Mouse (Mus musculus) limb, embryonic 15.5 days (tissue): ENCODE measurements at regions not wholly inside any gene's neighbourhood (a gene's known extent, or its start where the extent isn't known, plus 50 kb on each side); places are given as distances from the start of the nearest gene placed in this dataset.
A peak's percentile ranks its signal among the peaks of the same experiment; 100 is the strongest.

Experiments
- ATAC-seq: fragments of 200-750 bp; cut with Nextera tagmentation; 2 replicates; pipeline ENCODE4 v1.8.0; 2017; ENCODE audit warnings: low read depth, moderate TSS enrichment; ENCODE audit not compliant: insufficient number of reproducible peaks, low FRiP score, low TSS enrichment
- H3K27ac ChIP-seq: fragments of 300-500 bp; sonication (generic); 2 replicates; pipeline ENCODE4 v1.5.1; 2015; ENCODE audit warnings: moderate library complexity, mild to moderate bottlenecking, inconsistent platforms
- H3K27me3 ChIP-seq: fragments of 300-500 bp; sonication (generic); 2 replicates; pipeline ENCODE4 v1.6.1; 2015; ENCODE audit warnings: inconsistent platforms
- H3K36me3 ChIP-seq: fragments of 300-500 bp; sonication (generic); 2 replicates; pipeline ENCODE4 v1.6.1; 2015; ENCODE audit warnings: inconsistent platforms
- H3K4me1 ChIP-seq: fragments of 300-500 bp; sonication (generic); 2 replicates; pipeline ENCODE4 v1.6.1; 2015; ENCODE audit warnings: inconsistent platforms
- H3K4me2 ChIP-seq: fragments of 300-500 bp; sonication (generic); 2 replicates; pipeline ENCODE4 v1.6.1; 2015; ENCODE audit warnings: mild to moderate bottlenecking, inconsistent platforms
- H3K4me3 ChIP-seq: fragments of 300-500 bp; sonication (generic); 2 replicates; pipeline ENCODE4 v1.5.1; 2015; ENCODE audit warnings: mild to moderate bottlenecking, inconsistent platforms
- H3K9ac ChIP-seq: fragments of 300-500 bp; sonication (generic); 2 replicates; pipeline ENCODE4 v1.6.1; 2015; ENCODE audit warnings: inconsistent platforms
- H3K9me3 ChIP-seq: fragments of 300-500 bp; sonication (generic); 2 replicates; pipeline ENCODE4 v1.6.1; 2016; ENCODE audit warnings: inconsistent platforms
- WGBS: fragments of 180-500 bp; shearing (Covaris S2); methylation state at CpG from one replicate; pipeline ENCODE4 v1.1.7; 2015; 5-methylcytosine and 5-hydroxymethylcytosine counted together

GRCm38 (mm10) chr14:76278751-76279450 lies 135.9 kb upstream of the Tsc22d1 start:
- no peak overlapping the region for H3K4me2 ChIP-seq
- no peaks in the 10 kb centered on the region for H3K4me1 ChIP-seq
- H3K27ac ChIP-seq: no peak overlapping the region
- H3K27me3 ChIP-seq: no peaks in the 10 kb centered on the region
- ATAC-seq: no peak; the same call in 1 of the 2 replicates
- no peaks in the 10 kb centered on the region for H3K36me3 ChIP-seq
- no peaks in the 10 kb centered on the region for H3K9me3 ChIP-seq
- H3K9ac ChIP-seq: no peak overlapping the region
- no peak overlapping the region for H3K4me3 ChIP-seq
- WGBS: 86% methylated on average over 17 of the region's 17 CpGs

- H3K36me3 ChIP-seq: no peaks in the 10 kb centered on the region
- no peak for ATAC-seq
- no peak overlapping the region for H3K4me2 ChIP-seq
- H3K9ac ChIP-seq: no peak overlapping the region
- H3K4me1 ChIP-seq: no peaks in the 10 kb centered on the region
- no peaks in the 10 kb centered on the region for H3K9me3 ChIP-seq
- WGBS: 82% methylated on average over 19 of the region's 19 CpGs
- H3K27ac ChIP-seq: no peak overlapping the region
- H3K4me3 ChIP-seq: no peak overlapping the region
- no peaks in the 10 kb centered on the region for H3K27me3 ChIP-seq
Measured at GRCm38 (mm10) chr14:76279561-76279960, 135.2 kb upstream of the Tsc22d1 start.

GRCm38 (mm10) chr14:76281867-76282266 lies 132.9 kb upstream of the Tsc22d1 start:
- no peaks in the 10 kb centered on the region for H3K9me3 ChIP-seq
- no peaks in the 10 kb centered on the region for H3K36me3 ChIP-seq
- H3K4me3 ChIP-seq: no peak overlapping the region
- H3K4me1 ChIP-seq: no peaks in the 10 kb centered on the region
- no peak overlapping the region for H3K4me2 ChIP-seq
- H3K9ac ChIP-seq: no peak overlapping the region
- ATAC-seq: no peak
- no peaks in the 10 kb centered on the region for H3K27me3 ChIP-seq
- 26% methylated on average over 5 of the region's 5 CpGs for WGBS
- no peak overlapping the region for H3K27ac ChIP-seq

GRCm38 (mm10) chr14:76287768-76288167 lies 127.0 kb upstream of the Tsc22d1 start:
- ATAC-seq: no peak
- no peaks in the 10 kb centered on the region for H3K36me3 ChIP-seq
- no peak overlapping the region for H3K27ac ChIP-seq
- H3K4me3 ChIP-seq: no peak overlapping the region
- H3K4me1 ChIP-seq: no peaks in the 10 kb centered on the region
- no peak overlapping the region for H3K9ac ChIP-seq
- H3K27me3 ChIP-seq: no peaks in the 10 kb centered on the region
- 85% methylated on average over 8 of the region's 8 CpGs for WGBS
- no peak overlapping the region for H3K4me2 ChIP-seq
- H3K9me3 ChIP-seq: no peaks in the 10 kb centered on the region

GRCm38 (mm10) chr14:76290401-76291018 lies 124.3 kb upstream of the Tsc22d1 start:
- H3K9me3 ChIP-seq: no peaks in the 10 kb centered on the region
- H3K4me1 ChIP-seq: no peaks in the 10 kb centered on the region
- no peak overlapping the region for H3K27ac ChIP-seq
- 70% methylated on average over 9 of the region's 9 CpGs for WGBS
- no peak overlapping the region for H3K4me3 ChIP-seq
- H3K4me2 ChIP-seq: no peak overlapping the region
- H3K36me3 ChIP-seq: no peaks in the 10 kb centered on the region
- no peak for ATAC-seq
- H3K9ac ChIP-seq: no peak overlapping the region
- H3K27me3 ChIP-seq: no peaks in the 10 kb centered on the region

- Histone ChIP-seq H3K36me3 (no peaks in the 10 kb centered on the region), H3K4me3 (no peak overlapping the region), H3K4me1 (no peaks in the 10 kb centered on the region), H3K4me2 (no peak overlapping the region), H3K9me3 (no peaks in the 10 kb centered on the region), H3K27me3 (no peaks in the 10 kb centered on the region), H3K27ac (no peak overlapping the region), H3K9ac (no peak overlapping the region)
- WGBS: 15% methylated on average over 4 of the region's 4 CpGs
- ATAC-seq: no peak
Measured at GRCm38 (mm10) chr14:76292211-76292610, 122.5 kb upstream of the Tsc22d1 start.

GRCm38 (mm10) chr14:76295411-76296169 lies 119.2 kb upstream of the Tsc22d1 start:
- Histone ChIP-seq H3K4me3 (no peak overlapping the region), H3K4me1 (no peaks in the 10 kb centered on the region), H3K27ac (no peak overlapping the region), H3K9me3 (no peaks in the 10 kb centered on the region), H3K9ac (no peak overlapping the region), H3K36me3 (no peaks in the 10 kb centered on the region), H3K4me2 (no peak overlapping the region), H3K27me3 (no peaks in the 10 kb centered on the region)
- ATAC-seq: no peak
- WGBS: 81% methylated on average over 18 of the region's 18 CpGs

- WGBS: 88% methylated on average over 5 of the region's 5 CpGs
- H3K27me3 ChIP-seq: no peaks in the 10 kb centered on the region
Measured at GRCm38 (mm10) chr14:76297864-76298263, 116.9 kb upstream of the Tsc22d1 start.

GRCm38 (mm10) chr14:76302322-76302991 lies 112.3 kb upstream of the Tsc22d1 start:
- no peak for ATAC-seq
- no peak overlapping the region for H3K4me3 ChIP-seq
- H3K27me3 ChIP-seq: no peaks in the 10 kb centered on the region
- no peaks in the 10 kb centered on the region for H3K4me1 ChIP-seq
- no peak overlapping the region for H3K4me2 ChIP-seq
- no peak overlapping the region for H3K9ac ChIP-seq
- WGBS: 64% methylated on average over 11 of the region's 11 CpGs
- no peaks in the 10 kb centered on the region for H3K36me3 ChIP-seq
- no peaks in the 10 kb centered on the region for H3K9me3 ChIP-seq
- H3K27ac ChIP-seq: no peak overlapping the region

More at GRCm38 (mm10) chr14:76297864-76298263, 116.9 kb upstream of the Tsc22d1 start:
- H3K9me3 ChIP-seq: no peaks in the 10 kb centered on the region
- no peak for ATAC-seq
- H3K4me3 ChIP-seq: no peak overlapping the region
- H3K4me2 ChIP-seq: no peak overlapping the region
- no peak overlapping the region for H3K27ac ChIP-seq
- H3K36me3 ChIP-seq: no peaks in the 10 kb centered on the region
- H3K4me1 ChIP-seq: no peaks in the 10 kb centered on the region
- no peak overlapping the region for H3K9ac ChIP-seq

- Histone ChIP-seq H3K4me2 (no peak overlapping the region), H3K9ac (no peak overlapping the region), H3K9me3 (no peaks in the 10 kb centered on the region), H3K27me3 (no peaks in the 10 kb centered on the region), H3K4me1 (peaks cover 12% of the 10 kb centered on the region), H3K36me3 (no peaks in the 10 kb centered on the region), H3K27ac (no peak overlapping the region), H3K4me3 (no peak overlapping the region)
- 61% methylated on average over 2 of the region's 2 CpGs for WGBS
- no peak for ATAC-seq
Measured at GRCm38 (mm10) chr14:76307603-76308002, 107.2 kb upstream of the Tsc22d1 start.

- Histone ChIP-seq H3K27me3 (no peaks in the 10 kb centered on the region), H3K36me3 (no peaks in the 10 kb centered on the region), H3K4me2 (peak overlapping the region; percentile 35), H3K9ac (no peak overlapping the region), H3K27ac (no peak overlapping the region), H3K9me3 (no peaks in the 10 kb centered on the region), H3K4me1 (peaks cover 12% of the 10 kb centered on the region), H3K4me3 (peak overlapping the region; percentile 21)
- 22% methylated on average over 12 of the region's 12 CpGs for WGBS
- ATAC-seq: no peak
Measured at GRCm38 (mm10) chr14:76308188-76308812, 106.5 kb upstream of the Tsc22d1 start.
